Mouse (Mus musculus) cerebellum, adult (tissue): ENCODE measurements around the gene Fam221b.

Experiments used
- ATAC-seq: cut with Nextera tagmentation; 2 replicates; pipeline ENCODE4 v1.9.2; 2017; ENCODE audit warnings: mild to moderate bottlenecking, moderate library complexity, mixed read lengths; ENCODE audit not compliant: insufficient number of reproducible peaks, low FRiP score, low TSS enrichment

Fam221b gene

GRCm38 (mm10) chr4:43629106-43629817 is 39.7 kb downstream of the Fam221b start:
- no peak for ATAC-seq

- ATAC-seq, result no peak
Measured at GRCm38 (mm10) chr4:43620146-43620778, 48.7 kb downstream of the Fam221b start.

GRCm38 (mm10) chr4:43613060-43613730 is 55.8 kb downstream of the Fam221b start:
- no peak for ATAC-seq

- ATAC-seq, result no peak
Measured at GRCm38 (mm10) chr4:43612534-43612933, 56.4 kb downstream of the Fam221b start.
